30 mouse cellular contexts compared by ENCODE assay signal in genomic region chr5:20275632-20276031, GRCm38 (mm10).
A peak's percentile ranks its signal among the peaks of the same experiment; 100 is the strongest.
DNase-seq lines count a peak whose midpoint lies in the region; ATAC-seq and TF ChIP-seq lines count a peak whose summit lies in the region.
"Had no signal": no experiment of that assay in that cellular context is flagged by ENCODE, and none has a peak within 500 bp of the region (broad histone marks: within the 10 kb centered on the region; RNA-seq: fewer than 3 reads in every experiment).

No protein-coding gene starts in this region.

- no peaks in the 10 kb centered on the region for H3K27me3 ChIP-seq in cerebellum, adult 2 months (ENCODE audit: control insufficient read depth, insufficient read depth, low read length)
- no peaks in the 10 kb centered on the region for H3K27me3 ChIP-seq in forebrain, embryonic 15.5 days
- H3K27me3 ChIP-seq in lung, postnatal 0 days (replicated peaks; ENCODE audit: insufficient read depth, low read length) = no peaks in the 10 kb centered on the region
- H3K27me3 ChIP-seq: embryonic facial prominence, embryonic 15.5 days; forebrain, embryonic 12.5 days; hindbrain, embryonic 12.5 days; intestine, embryonic 15.5 days; limb, embryonic 12.5 days; liver, embryonic 15.5 days had no signal

- no peak overlapping the region for H3K27ac ChIP-seq in cerebellum, adult 2 months (ENCODE audit: insufficient read depth, low read length)
- H3K27ac ChIP-seq in forebrain, embryonic 15.5 days (replicated peaks) = no peak overlapping the region
- H3K27ac ChIP-seq in lung, postnatal 0 days (ENCODE audit: low read length) = no peak overlapping the region
- H3K27ac ChIP-seq: embryonic facial prominence, embryonic 10.5 days; embryonic facial prominence, embryonic 15.5 days; forebrain, embryonic 12.5 days; hindbrain, embryonic 12.5 days; hindbrain, postnatal 0 days; intestine, embryonic 15.5 days; kidney, postnatal 0 days; limb, embryonic 12.5 days; liver, embryonic 15.5 days had no signal

- 10% methylated on average over 2 of the region's 2 CpGs for WGBS in cerebellum, adult 2 months
- WGBS in forebrain, embryonic 15.5 days = 84% methylated on average over 2 of the region's 2 CpGs
- 73% methylated on average over 2 of the region's 2 CpGs for WGBS in lung, postnatal 0 days

- no peak for TF ChIP-seq EP300 in lung, postnatal 0 days (IDR thresholded peaks at IDR 0.05)

- H3K9me3 ChIP-seq in forebrain, embryonic 15.5 days = no peaks in the 10 kb centered on the region
- H3K9me3 ChIP-seq in lung, postnatal 0 days (ENCODE audit: low read length) = no peaks in the 10 kb centered on the region
- H3K9me3 ChIP-seq: embryonic facial prominence, embryonic 10.5 days; embryonic facial prominence, embryonic 15.5 days; forebrain, embryonic 12.5 days; hindbrain, embryonic 12.5 days; intestine, embryonic 15.5 days; limb, embryonic 12.5 days; liver, embryonic 15.5 days had no signal

- H3K36me3 ChIP-seq in forebrain, embryonic 15.5 days = no peaks in the 10 kb centered on the region
- H3K36me3 ChIP-seq in lung, postnatal 0 days (ENCODE audit: insufficient read depth, low read length) = no peaks in the 10 kb centered on the region
- H3K36me3 ChIP-seq: embryonic facial prominence, embryonic 10.5 days; embryonic facial prominence, embryonic 15.5 days; forebrain, embryonic 12.5 days; hindbrain, embryonic 12.5 days; intestine, embryonic 15.5 days; limb, embryonic 12.5 days; liver, embryonic 15.5 days had no signal

- no peak overlapping the region for H3K4me2 ChIP-seq in forebrain, embryonic 15.5 days (replicated peaks)
- no peak overlapping the region for H3K4me2 ChIP-seq in lung, postnatal 0 days (replicated peaks; ENCODE audit: low read depth, low read length)
- H3K4me2 ChIP-seq: embryonic facial prominence, embryonic 15.5 days; forebrain, embryonic 12.5 days; heart, embryonic 11.5 days; hindbrain, embryonic 12.5 days; intestine, embryonic 15.5 days; limb, embryonic 12.5 days; liver, embryonic 15.5 days; lung, embryonic 14.5 days; midbrain, embryonic 11.5 days had no signal

- TF ChIP-seq POLR2A in cerebellum, adult 2 months (IDR thresholded peaks at IDR 0.05; ENCODE audit: borderline replicate concordance, insufficient read depth, low read length) = no peak

- no peak for DNase-seq in frontal cortex, postnatal 36 days (ENCODE audit: low spot score in 2 of 2)
- DNase-seq in cerebellum, adult 2 months = peak; percentile 52 to 85
- peak; percentile 20 to 73 for DNase-seq in cerebellum, postnatal 14 days
- DNase-seq in layer of hippocampus, postnatal 36 days = no peak
- DNase-seq in lung, postnatal 0 days (ENCODE audit: low spot score) = no peak
- DNase-seq: adrenal gland, postnatal 14 days; gastrocnemius, postnatal 25 days; heart, adult 18-20 months; heart, postnatal 36 days; kidney, adult 2 months; kidney, postnatal 4 days; lung, embryonic 14.5 days; lung, postnatal 36 days; right cerebral cortex, postnatal 25 days; spleen, adult 18-20 months had no signal

- TF ChIP-seq CTCF in cerebellum, adult 2 months (IDR thresholded peaks at IDR 0.05; ENCODE audit: borderline replicate concordance, insufficient read depth, low read depth, low read length) = no peak
- no peak for TF ChIP-seq CTCF in lung, postnatal 0 days (IDR thresholded peaks at IDR 0.05)

- no peak overlapping the region for H3K9ac ChIP-seq in forebrain, embryonic 15.5 days (replicated peaks)
- no peak overlapping the region for H3K9ac ChIP-seq in lung, postnatal 0 days (replicated peaks; ENCODE audit: low read depth)
- H3K9ac ChIP-seq: embryonic facial prominence, embryonic 15.5 days; forebrain, embryonic 12.5 days; hindbrain, embryonic 12.5 days; intestine, embryonic 15.5 days; limb, embryonic 12.5 days; liver, embryonic 15.5 days; lung, embryonic 14.5 days had no signal

- no peak overlapping the region for H3K4me3 ChIP-seq in cerebellum, adult 2 months (replicated peaks; ENCODE audit: insufficient read depth, low read depth, low read length)
- H3K4me3 ChIP-seq in forebrain, embryonic 15.5 days = no peak overlapping the region
- H3K4me3 ChIP-seq in lung, postnatal 0 days (ENCODE audit: low read depth, low read length) = no peak overlapping the region
- H3K4me3 ChIP-seq: embryonic facial prominence, embryonic 10.5 days; embryonic facial prominence, embryonic 15.5 days; forebrain, embryonic 12.5 days; hindbrain, embryonic 12.5 days; intestine, embryonic 15.5 days; limb, embryonic 12.5 days; liver, embryonic 15.5 days had no signal

- H3K4me1 ChIP-seq in cerebellum, adult 2 months (ENCODE audit: control insufficient read depth, insufficient read depth, low read length) = peaks cover 7% of the 10 kb centered on the region; the same call in 1 of the 2 replicates
- no peaks in the 10 kb centered on the region for H3K4me1 ChIP-seq in forebrain, embryonic 15.5 days
- H3K4me1 ChIP-seq in lung, postnatal 0 days (ENCODE audit: insufficient read depth, low read depth, low read length) = no peaks in the 10 kb centered on the region
- H3K4me1 ChIP-seq: embryonic facial prominence, embryonic 10.5 days; embryonic facial prominence, embryonic 15.5 days; forebrain, embryonic 12.5 days; hindbrain, embryonic 12.5 days; intestine, embryonic 15.5 days; limb, embryonic 12.5 days; liver, embryonic 15.5 days had no signal

- ATAC-seq in frontal cortex, adult (ENCODE audit: low TSS enrichment) = peak; percentile 84
- no peak for ATAC-seq in forebrain, embryonic 15.5 days (replicated peaks)
- no peak for ATAC-seq in lung, postnatal 0 days
- ATAC-seq: hindbrain, postnatal 0 days; intestine, embryonic 15.5 days; midbrain, embryonic 16.5 days; Patski had no signal

Comparison
In these comparisons a context has a peak if more than half of its experiments do, and no peak if none do; other contexts are left out.
1. DNase-seq: peak in cerebellum, adult 2 months (2 of 2) and cerebellum, postnatal 14 days (2 of 2); none in frontal cortex, postnatal 36 days (0 of 2), layer of hippocampus, postnatal 36 days (0 of 2) and lung, postnatal 0 days (single experiment).